23 mouse cellular contexts compared by ENCODE assay signal in the genomic region with DNA sequence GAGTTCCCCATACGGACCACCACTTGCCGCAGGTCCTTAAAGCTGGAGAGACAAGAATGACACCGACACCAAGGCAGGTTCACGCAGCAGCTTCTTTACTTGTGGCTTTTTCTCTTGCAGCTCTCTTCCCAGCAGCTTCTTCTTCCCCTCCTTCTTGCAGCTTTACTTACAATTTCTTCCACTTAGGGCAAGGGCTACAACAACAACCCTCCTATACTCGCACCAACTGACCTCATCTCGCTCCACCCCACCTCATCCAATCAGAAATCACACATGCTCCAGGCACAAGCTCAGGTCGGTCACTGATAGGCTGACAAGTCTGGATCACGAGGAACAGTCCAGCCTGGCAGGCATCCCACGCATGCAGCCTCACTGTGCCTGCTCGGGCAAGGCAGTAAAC.
DNase-seq lines count a peak whose midpoint lies in the region; ATAC-seq and TF ChIP-seq lines count a peak whose summit lies in the region.
"Had no signal": no experiment of that assay in that cellular context is flagged by ENCODE, and none has a peak within 500 bp of the region (broad histone marks: within the 10 kb centered on the region; RNA-seq: fewer than 3 reads in every experiment).

No protein-coding gene starts in this region.

- H3K4me3 ChIP-seq in small intestine, adult 2 months (ENCODE audit: low read depth, low read length) = 0 out of 2 replicates have a peak overlapping the region, but pooled peaks have one; percentile 18
- H3K4me3 ChIP-seq in hindbrain, embryonic 16.5 days (ENCODE audit: low read length) = no peak overlapping the region
- H3K4me3 ChIP-seq in kidney, embryonic 15.5 days (replicated peaks) = no peak overlapping the region
- H3K4me3 ChIP-seq: embryonic facial prominence, embryonic 12.5 days; embryonic facial prominence, embryonic 15.5 days; heart, adult 2 months; heart, embryonic 10.5 days; heart, embryonic 13.5 days had no signal

- peaks cover 3% of the 10 kb centered on the region; the same call in 1 of the 2 replicates for H3K9me3 ChIP-seq in hindbrain, embryonic 16.5 days (ENCODE audit: control insufficient read depth, low read length)
- H3K9me3 ChIP-seq in kidney, embryonic 15.5 days (replicated peaks) = no peaks in the 10 kb centered on the region
- H3K9me3 ChIP-seq: embryonic facial prominence, embryonic 15.5 days; heart, embryonic 13.5 days had no signal

- H3K9ac ChIP-seq in hindbrain, embryonic 16.5 days (ENCODE audit: low read depth, low read length) = no peak overlapping the region
- H3K9ac ChIP-seq in kidney, embryonic 15.5 days = no peak overlapping the region
- H3K9ac ChIP-seq: embryonic facial prominence, embryonic 12.5 days; embryonic facial prominence, embryonic 15.5 days; heart, embryonic 13.5 days; hindbrain, embryonic 14.5 days had no signal

- H3K36me3 ChIP-seq in small intestine, adult 2 months (ENCODE audit: control insufficient read depth, insufficient read depth, low read length) = no peaks in the 10 kb centered on the region
- H3K36me3 ChIP-seq in hindbrain, embryonic 16.5 days (ENCODE audit: control insufficient read depth, insufficient read depth, low read length) = no peaks in the 10 kb centered on the region
- H3K36me3 ChIP-seq in kidney, embryonic 15.5 days = no peaks in the 10 kb centered on the region
- H3K36me3 ChIP-seq: embryonic facial prominence, embryonic 12.5 days; embryonic facial prominence, embryonic 15.5 days; heart, embryonic 10.5 days; heart, embryonic 13.5 days had no signal

- 64% methylated on average over 10 of the region's 10 CpGs for WGBS in small intestine, adult 2 months
- WGBS in hindbrain, embryonic 16.5 days = 76% methylated on average over 10 of the region's 10 CpGs
- 86% methylated on average over 10 of the region's 10 CpGs for WGBS in kidney, embryonic 15.5 days

- H3K27ac ChIP-seq in small intestine, adult 2 months (ENCODE audit: insufficient read depth, low read depth, low read length) = no peak overlapping the region
- H3K27ac ChIP-seq in hindbrain, embryonic 16.5 days (ENCODE audit: low read depth, low read length) = no peak overlapping the region
- no peak overlapping the region for H3K27ac ChIP-seq in kidney, embryonic 15.5 days
- H3K27ac ChIP-seq: embryonic facial prominence, embryonic 12.5 days; embryonic facial prominence, embryonic 15.5 days; heart, adult 2 months; heart, embryonic 10.5 days; heart, embryonic 13.5 days; hindbrain, embryonic 14.5 days had no signal

- DNase-seq in cerebellum, postnatal 14 days = peak; percentile 6 to 7
- DNase-seq in 3134 (ENCODE audit: extremely low read depth, insufficient read length, low spot score) = peak; percentile 46
- DNase-seq in R1 (ENCODE audit: low read depth, low spot score) = peak; percentile 68
- DNase-seq: adrenal gland, adult 2 months; adrenal gland, postnatal 14 days; cerebellum, adult 9-10 months; gastrocnemius, postnatal 10 days; gastrocnemius, postnatal 36 days; heart, adult 2 months; heart, postnatal 14 days; heart, postnatal 4 days had no signal

- ATAC-seq in cerebellum, adult (ENCODE audit: insufficient number of reproducible peaks, low FRiP score, low TSS enrichment) = no peak
- ATAC-seq in hindbrain, embryonic 16.5 days = no peak
- ATAC-seq in kidney, embryonic 15.5 days (replicated peaks; ENCODE audit: low FRiP score) = no peak
- ATAC-seq: CD4-positive, CD25-positive, alpha-beta regulatory T cell, adult 4 months; forebrain, embryonic 14.5 days; intestine, postnatal 0 days had no signal

- no peaks in the 10 kb centered on the region for H3K4me1 ChIP-seq in small intestine, adult 2 months (ENCODE audit: control insufficient read depth, insufficient read depth, insufficient read length, low read length)
- H3K4me1 ChIP-seq in hindbrain, embryonic 16.5 days (ENCODE audit: control insufficient read depth, insufficient read depth, low read depth, low read length) = no peaks in the 10 kb centered on the region
- H3K4me1 ChIP-seq in kidney, embryonic 15.5 days = no peaks in the 10 kb centered on the region
- H3K4me1 ChIP-seq: embryonic facial prominence, embryonic 12.5 days; embryonic facial prominence, embryonic 15.5 days; heart, embryonic 10.5 days; heart, embryonic 13.5 days had no signal

- no peak for TF ChIP-seq CTCF in small intestine, adult 2 months (IDR thresholded peaks at IDR 0.05; ENCODE audit: extremely low read depth, insufficient read length, insufficient replicate concordance, low read depth, low read length)

- no peak overlapping the region for H3K4me2 ChIP-seq in hindbrain, embryonic 16.5 days (ENCODE audit: low read length)
- H3K4me2 ChIP-seq in kidney, embryonic 15.5 days = no peak overlapping the region
- H3K4me2 ChIP-seq: embryonic facial prominence, embryonic 12.5 days; embryonic facial prominence, embryonic 15.5 days; heart, embryonic 13.5 days; hindbrain, embryonic 14.5 days had no signal

- H3K27me3 ChIP-seq in small intestine, adult 2 months (ENCODE audit: control insufficient read depth, insufficient read depth, low read length) = no peaks in the 10 kb centered on the region
- no peaks in the 10 kb centered on the region for H3K27me3 ChIP-seq in hindbrain, embryonic 16.5 days (replicated peaks; ENCODE audit: control insufficient read depth, insufficient read depth, low read length)
- no peaks in the 10 kb centered on the region for H3K27me3 ChIP-seq in kidney, embryonic 15.5 days
- H3K27me3 ChIP-seq: embryonic facial prominence, embryonic 12.5 days; embryonic facial prominence, embryonic 15.5 days; heart, embryonic 13.5 days had no signal

- no peak for TF ChIP-seq POLR2A in small intestine, adult 2 months (IDR thresholded peaks at IDR 0.05; ENCODE audit: low read depth, low read length)

Comparison
In these comparisons a context has a peak if more than half of its experiments do, and no peak if none do; other contexts are left out.
1. DNase-seq: peak in every context shown above with its lines; median percentile 68 in R1; 46 in 3134; 6 in cerebellum, postnatal 14 days.